ENCODE assay signal across 8 mouse cellular contexts in the genomic region with DNA sequence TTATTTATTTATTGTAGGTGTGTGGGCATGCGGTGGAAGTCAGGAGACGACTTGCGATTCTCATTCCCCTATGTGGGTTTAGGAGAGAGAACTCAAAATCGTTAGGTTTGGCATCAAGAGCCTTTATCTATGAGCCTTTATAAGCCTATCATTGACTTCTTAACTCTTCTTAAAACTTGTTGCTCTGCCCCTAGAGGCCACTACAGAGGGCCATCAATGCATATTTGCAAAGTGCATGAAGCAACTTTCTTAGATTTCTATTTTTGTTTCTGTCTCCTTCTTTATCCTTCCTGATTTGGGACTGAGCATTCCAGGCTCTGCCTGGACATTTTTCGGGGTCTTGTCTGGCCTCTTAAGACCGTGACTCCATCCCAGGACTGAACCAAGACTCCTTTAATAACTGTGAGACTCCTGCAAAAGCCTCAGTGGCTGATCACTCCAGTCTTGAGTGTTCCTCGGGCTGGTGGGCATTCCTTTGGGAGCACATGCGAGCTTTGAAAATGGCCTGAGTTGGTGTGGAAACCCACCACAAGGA. TPM values are rescaled to one million over a fixed set of nuclear protein-coding genes. Genes with fewer than 3 reads are reported as not detected.
DNase-seq lines count a peak whose midpoint lies in the region; ATAC-seq and TF ChIP-seq lines count a peak whose summit lies in the region.

No protein-coding gene starts in this region.

- H3K9me3 ChIP-seq in lung, embryonic 14.5 days (ENCODE audit: low read depth, low read length) = no peaks in the 10 kb centered on the region
- no peaks in the 10 kb centered on the region for H3K9me3 ChIP-seq in hindbrain, embryonic 16.5 days (ENCODE audit: control insufficient read depth, low read length)

- TF ChIP-seq CTCF in lung, embryonic 14.5 days (IDR thresholded peaks at IDR 0.05; ENCODE audit: low read depth) = peak; percentile 60

- peaks cover 41% of the 10 kb centered on the region for H3K79me2 ChIP-seq in macrophage (ENCODE audit: inconsistent target)

- 18% methylated on average over 8 of the region's 8 CpGs for WGBS in lung, embryonic 14.5 days
- 20% methylated on average over 8 of the region's 8 CpGs for WGBS in hindbrain, embryonic 16.5 days
- 16% methylated on average over 8 of the region's 8 CpGs for WGBS in macrophage (ENCODE audit: missing documents)

- H3K36me3 ChIP-seq in lung, embryonic 14.5 days (ENCODE audit: insufficient read depth) = peaks cover 5% of the 10 kb centered on the region; the same call in 1 of the 2 replicates
- H3K36me3 ChIP-seq in hindbrain, embryonic 16.5 days (ENCODE audit: control insufficient read depth, insufficient read depth, low read length) = no peaks in the 10 kb centered on the region
- H3K36me3 ChIP-seq in macrophage (ENCODE audit: inconsistent target) = no peaks in the 10 kb centered on the region

- peak overlapping the region; percentile 96 for H3K9ac ChIP-seq in lung, embryonic 14.5 days
- H3K9ac ChIP-seq in hindbrain, embryonic 16.5 days (ENCODE audit: low read depth, low read length) = peak overlapping the region; percentile 75

- peak; percentile 65 for DNase-seq in lung, embryonic 14.5 days
- DNase-seq in lung, postnatal 4 days = no peak
- DNase-seq in B cell, adult 2 months = no peak
- no peak for DNase-seq in c-Kit-positive CD71-positive TER-119-positive erythroid progenitor cells, embryonic 14.5 days (ENCODE audit: low spot score)
- DNase-seq in right cerebral cortex, postnatal 25 days = no peak

- H3K4me2 ChIP-seq in lung, embryonic 14.5 days = peak overlapping the region; percentile 65
- peak overlapping the region; percentile 93 for H3K4me2 ChIP-seq in hindbrain, embryonic 16.5 days (ENCODE audit: low read length)

- H3K27me3 ChIP-seq in lung, embryonic 14.5 days (ENCODE audit: insufficient read depth, low read length) = no peaks in the 10 kb centered on the region
- H3K27me3 ChIP-seq in hindbrain, embryonic 16.5 days (replicated peaks; ENCODE audit: control insufficient read depth, insufficient read depth, low read length) = no peaks in the 10 kb centered on the region

- peaks cover 7% of the 10 kb centered on the region; the same call in 1 of the 2 replicates for H3K4me1 ChIP-seq in lung, embryonic 14.5 days (ENCODE audit: insufficient read depth)
- H3K4me1 ChIP-seq in hindbrain, embryonic 16.5 days (ENCODE audit: control insufficient read depth, insufficient read depth, low read depth, low read length) = peaks cover 3% of the 10 kb centered on the region; the same call in 1 of the 2 replicates

- H3K27ac ChIP-seq in lung, embryonic 14.5 days (ENCODE audit: low read depth) = peak overlapping the region; percentile 95
- peak overlapping the region; percentile 44 for H3K27ac ChIP-seq in hindbrain, embryonic 16.5 days (ENCODE audit: low read depth, low read length)
- peak overlapping the region; percentile 75 for H3K27ac ChIP-seq in macrophage

- ATAC-seq in lung, embryonic 14.5 days (ENCODE audit: insufficient read depth) = peak; percentile 42
- peak; percentile 59 for ATAC-seq in common myeloid progenitor, adult 5-6 weeks (replicated peaks; ENCODE audit: low read depth, poor library complexity, severe bottlenecking)
- peak; percentile 10; the same call in 1 of the 2 replicates for ATAC-seq in hindbrain, embryonic 16.5 days

- peak overlapping the region; percentile 87 for H3K4me3 ChIP-seq in lung, embryonic 14.5 days (ENCODE audit: low read depth, low read length)
- H3K4me3 ChIP-seq in hindbrain, embryonic 16.5 days (ENCODE audit: low read length) = peak overlapping the region; percentile 55
- peak overlapping the region; percentile 76 for H3K4me3 ChIP-seq in macrophage (ENCODE audit: inconsistent target)

RNA-seq across cellular contexts. Expression of gene Swap70, which starts 0.4 kb away (rescaled TPM):
- polyA plus RNA-seq in lung, embryonic 14.5 days (2014; fragmentation: Nextera tagmentation; extraction: Ambion mirVana) = 33.0 and 35.4 TPM in 2 replicates
- 62.2 and 66.2 TPM in 2 replicates for total RNA-seq in common myeloid progenitor, adult 5-6 weeks (2017)
- polyA plus RNA-seq in hindbrain, embryonic 16.5 days (2015; fragmentation: Nextera tagmentation; extraction: Ambion mirVana) = 10.6 and 11.2 TPM in 2 replicates
- total RNA-seq in macrophage (2018; cell fraction: chromatin; rRNA removed) = 1,000 to 10,000 TPM in 1 of 26 experiments, 100 to 1,000 TPM in 25; 109 to 1,215 (median 168) TPM
- total RNA-seq in macrophage (2018; cell fraction: cytosol; rRNA removed) = 100 to 1,000 TPM in 4 of 26 experiments, 10 to 100 TPM in 22; 49.9 to 246 (median 55.3) TPM
- 100 to 1,000 TPM in 21 of 26 experiments, 10 to 100 TPM in 5; 92.3 to 689 (median 138) TPM for total RNA-seq in macrophage (2018; cell fraction: nucleus; rRNA removed)
- polyA plus RNA-seq in macrophage (2018) = 47.8 to 56.9 TPM (median 50.1 TPM) in 3 replicates

Comparison
In these comparisons a context has a peak if more than half of its experiments do, and no peak if none do; other contexts are left out.
1. H3K27ac ChIP-seq: peak in every context shown above with its lines; median percentile 95 in lung, embryonic 14.5 days; 75 in macrophage; 44 in hindbrain, embryonic 16.5 days.